Mouse (Mus musculus) lung, embryonic 14.5 days (tissue): ENCODE measurements around the gene Mmp24. TPM values are rescaled to one million over a fixed set of nuclear protein-coding genes. Genes with fewer than 3 reads are reported as not detected.

Experiments used
- ATAC-seq: fragments of 200-750 bp; cut with Nextera tagmentation; 2 replicates; pipeline ENCODE4 v1.8.0; 2017; ENCODE audit warnings: mild to moderate bottlenecking, moderate TSS enrichment, moderate library complexity; ENCODE audit not compliant: insufficient read depth
- DNase-seq: peaks from one replicate; pipeline ENCODE4 v3.0.0-alpha.2; 2015
- H3K27ac ChIP-seq: fragments of 300-500 bp; sonication (generic); 2 replicates; pipeline ENCODE4 v1.5.1; 2014; ENCODE audit warnings: low read depth, mild to moderate bottlenecking, moderate library complexity
- H3K27me3 ChIP-seq: fragments of 300-500 bp; sonication (generic); 2 replicates; pipeline ENCODE4 v1.6.1; 2014; ENCODE audit warnings: low read length, control low read depth; ENCODE audit not compliant: insufficient read depth
- H3K36me3 ChIP-seq: fragments of 300-500 bp; sonication (generic); 2 replicates; pipeline ENCODE4 v1.6.1; 2014; ENCODE audit warnings: control low read depth; ENCODE audit not compliant: insufficient read depth
- H3K4me1 ChIP-seq: fragments of 300-500 bp; sonication (generic); 2 replicates; pipeline ENCODE4 v1.6.1; 2014; ENCODE audit warnings: antibody characterized with exemption, control low read depth; ENCODE audit not compliant: insufficient read depth
- H3K4me2 ChIP-seq: fragments of 300-500 bp; sonication (generic); 2 replicates; pipeline ENCODE4 v1.6.1; 2014; ENCODE audit warnings: mild to moderate bottlenecking
- H3K4me3 ChIP-seq: fragments of 300-500 bp; sonication (generic); 2 replicates; pipeline ENCODE4 v1.5.1; 2014; ENCODE audit warnings: low read depth, low read length
- H3K9ac ChIP-seq: fragments of 300-500 bp; sonication (generic); 2 replicates; pipeline ENCODE4 v1.6.1; 2014
- H3K9me3 ChIP-seq: fragments of 300-500 bp; sonication (generic); 2 replicates; pipeline ENCODE4 v1.6.1; 2016; ENCODE audit warnings: low read depth, low read length, control low read depth
- CTCF ChIP-seq: IDR thresholded peaks from 2 replicates; pipeline ENCODE4 v1.5.1; 2016; ENCODE audit warnings: antibody characterized with exemption, low read depth
- WGBS: fragments of 180-500 bp; shearing (Covaris S2); extraction: QIAGEN DNeasy Blood & Tissue Kit; methylation state at CpG from one replicate; pipeline ENCODE4 v1.1.7; 2014; 5-methylcytosine and 5-hydroxymethylcytosine counted together
- polyA plus RNA-seq: library from polyadenylated mRNA; unstranded; fragments of >200 nt; fragmentation: Nextera tagmentation; extraction: Ambion mirVana; gene quantifications from 2 replicates; pipeline ENCODE4 v1.2.1, GENCODE M21; 2014

Gene Mmp24
- polyA plus RNA-seq, 1 experiment from 2014 or later = not detected

GRCm38 (mm10) chr2:155837961-155838360 lies 62.8 kb downstream of the Mmp24 start:
- Histone ChIP-seq H3K27ac (no peak overlapping the region), H3K9ac (no peak overlapping the region), H3K4me2 (no peak overlapping the region), H3K27me3 (no peaks in the 10 kb centered on the region), H3K36me3 (no peaks in the 10 kb centered on the region), H3K9me3 (no peaks in the 10 kb centered on the region), H3K4me1 (no peaks in the 10 kb centered on the region), H3K4me3 (no peak overlapping the region)
- 60% methylated on average over 3 of the region's 3 CpGs for WGBS
- no peak for DNase-seq
- no peak for ATAC-seq
- no peak for TF ChIP-seq CTCF

- Histone ChIP-seq H3K27me3 (no peaks in the 10 kb centered on the region), H3K4me1 (no peaks in the 10 kb centered on the region), H3K4me2 (no peak overlapping the region), H3K36me3 (no peaks in the 10 kb centered on the region), H3K9me3 (no peaks in the 10 kb centered on the region), H3K9ac (no peak overlapping the region), H3K4me3 (no peak overlapping the region), H3K27ac (no peak overlapping the region)
- ATAC-seq = no peak
- DNase-seq = no peak
- TF ChIP-seq CTCF = no peak
- WGBS = 81% methylated on average over 4 of the region's 4 CpGs
Observed at GRCm38 (mm10) chr2:155838961-155839360, 63.8 kb downstream of the Mmp24 start.

DNA sequence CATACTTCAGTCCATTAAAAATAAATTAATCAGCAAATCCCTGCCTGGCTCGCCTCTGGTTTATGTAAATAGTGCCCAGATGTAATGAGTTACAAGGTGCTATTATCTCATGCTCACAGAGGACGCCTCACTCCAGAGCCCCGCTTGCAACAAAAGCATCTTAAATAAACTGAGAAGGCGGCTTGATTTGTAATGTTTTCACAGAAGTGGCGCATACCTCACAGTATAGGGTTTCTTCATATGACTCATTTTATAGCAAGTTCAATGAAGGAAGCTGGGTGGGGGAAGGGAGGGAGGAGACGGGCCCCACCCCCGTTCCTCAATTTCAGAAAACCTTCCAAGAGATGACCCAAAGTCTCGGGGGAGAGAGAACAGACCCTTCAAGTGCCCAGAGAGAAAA lies 71.8 kb downstream of the Mmp24 start:
- Histone ChIP-seq H3K4me3 (no peak overlapping the region), H3K36me3 (peaks cover 56% of the 10 kb centered on the region; the same call in 1 of the 2 replicates), H3K4me2 (no peak overlapping the region), H3K9ac (no peak overlapping the region), H3K4me1 (no peaks in the 10 kb centered on the region), H3K27ac (no peak overlapping the region), H3K27me3 (no peaks in the 10 kb centered on the region), H3K9me3 (no peaks in the 10 kb centered on the region)
- DNase-seq (no peak), ATAC-seq (no peak)
- 61% methylated on average over 8 of the region's 8 CpGs for WGBS
- TF ChIP-seq CTCF = no peak

DNA sequence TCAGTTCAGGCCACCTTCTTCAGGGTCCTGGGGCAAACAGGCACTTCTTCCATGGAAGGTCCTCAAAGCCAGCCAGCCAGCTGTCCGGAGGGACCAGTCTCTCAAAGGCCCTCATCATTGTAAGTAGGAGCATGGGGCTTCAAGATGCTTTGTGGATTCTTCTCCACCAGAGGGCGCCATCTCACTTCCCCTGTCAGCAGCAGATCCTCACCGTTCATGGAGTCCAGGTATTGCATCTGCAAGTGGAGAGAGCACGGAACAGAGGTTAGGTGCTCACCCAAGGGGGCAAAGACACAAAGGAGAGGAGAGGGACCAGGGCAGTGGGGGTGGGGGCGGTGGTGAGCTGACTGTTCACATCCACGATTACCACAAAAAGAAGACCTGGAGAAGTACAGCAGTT lies 73.1 kb downstream of the Mmp24 start:
- 23% methylated on average over 6 of the region's 6 CpGs for WGBS
- ATAC-seq (peak; percentile 44; the same call in 1 of the 2 replicates), DNase-seq (peak; percentile 89)
- Histone ChIP-seq H3K4me2 (no peak overlapping the region), H3K27ac (no peak overlapping the region), H3K36me3 (peaks cover 57% of the 10 kb centered on the region; the same call in 1 of the 2 replicates), H3K4me1 (no peaks in the 10 kb centered on the region), H3K27me3 (no peaks in the 10 kb centered on the region), H3K9me3 (no peaks in the 10 kb centered on the region), H3K9ac (no peak overlapping the region), H3K4me3 (no peak overlapping the region)
- TF ChIP-seq CTCF = peak; percentile 96

DNA sequence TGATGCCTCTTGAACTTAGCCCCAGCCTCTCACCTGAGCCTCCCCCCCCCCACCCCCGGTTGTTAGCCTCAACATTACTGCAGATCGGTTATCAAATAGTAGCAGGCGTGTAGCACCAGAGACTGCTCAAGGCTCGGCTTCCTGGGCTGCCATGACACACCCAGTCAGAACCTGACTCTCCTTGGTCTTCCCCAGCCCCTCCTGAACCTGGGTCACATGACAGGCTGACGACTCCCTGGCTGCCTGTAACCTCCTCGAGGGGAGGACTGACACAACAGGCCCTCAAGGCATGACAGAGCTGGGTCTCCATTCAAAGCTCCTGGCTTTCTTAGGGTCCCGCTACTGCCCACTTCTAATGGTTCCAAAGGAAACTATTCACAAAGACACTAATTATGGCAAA lies 74.3 kb downstream of the Mmp24 start:
- ATAC-seq (no peak), DNase-seq (no peak)
- no peaks in the 10 kb centered on the region for H3K9me3 ChIP-seq
- no peaks in the 10 kb centered on the region for H3K27me3 ChIP-seq
- no peaks in the 10 kb centered on the region for H3K4me1 ChIP-seq
- H3K9ac ChIP-seq = no peak overlapping the region
- no peak overlapping the region for H3K4me3 ChIP-seq
- H3K36me3 ChIP-seq = peaks cover 65% of the 10 kb centered on the region
- H3K27ac ChIP-seq = no peak overlapping the region
- no peak for TF ChIP-seq CTCF
- H3K4me2 ChIP-seq = no peak overlapping the region
- WGBS = 64% methylated on average over 7 of the region's 7 CpGs

DNA sequence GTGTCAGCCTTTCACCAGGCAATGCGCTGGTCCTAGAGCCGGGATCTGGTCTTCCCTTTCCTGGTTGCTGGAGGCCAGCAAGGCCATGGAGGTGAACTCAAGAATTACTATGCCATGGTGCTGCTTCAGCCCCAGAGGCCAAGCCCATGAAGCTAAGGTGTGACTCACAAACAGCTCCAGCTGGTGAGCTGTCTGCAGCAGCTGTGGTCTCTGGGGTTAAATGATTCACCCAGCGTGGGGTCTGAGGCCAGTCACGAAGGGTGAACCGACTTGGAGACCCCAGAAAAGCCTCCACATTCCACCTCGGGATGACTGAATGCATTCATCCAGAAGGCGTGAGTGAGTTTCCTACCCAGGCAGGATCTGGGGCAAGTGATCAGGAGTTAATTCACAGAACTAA lies 75.0 kb downstream of the Mmp24 start:
- H3K4me3 ChIP-seq = no peak overlapping the region
- no peaks in the 10 kb centered on the region for H3K27me3 ChIP-seq
- no peak for TF ChIP-seq CTCF
- no peaks in the 10 kb centered on the region for H3K4me1 ChIP-seq
- 85% methylated on average over 7 of the region's 7 CpGs for WGBS
- peaks cover 62% of the 10 kb centered on the region for H3K36me3 ChIP-seq
- no peak overlapping the region for H3K4me2 ChIP-seq
- H3K9me3 ChIP-seq = no peaks in the 10 kb centered on the region
- DNase-seq (no peak), ATAC-seq (no peak)
- no peak overlapping the region for H3K9ac ChIP-seq
- no peak overlapping the region for H3K27ac ChIP-seq

DNA sequence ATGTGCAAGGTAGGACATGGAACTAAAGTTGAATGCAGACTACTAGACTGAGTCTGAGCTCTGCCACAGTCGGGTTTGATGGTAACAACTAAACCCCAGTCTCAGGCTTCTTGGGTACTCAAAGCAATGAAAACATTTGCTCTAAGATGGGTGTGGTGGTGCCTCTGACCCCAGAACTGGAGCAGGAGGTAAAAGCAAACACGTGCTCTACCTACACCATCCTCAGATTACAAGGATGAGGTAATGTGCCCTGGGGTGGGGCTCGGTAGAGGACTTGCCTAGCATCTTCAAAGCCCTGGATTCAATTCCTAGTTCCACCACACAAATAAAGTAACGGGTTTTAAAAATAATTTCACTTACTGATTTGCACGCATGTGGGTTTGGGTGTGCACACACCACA lies 77.4 kb downstream of the Mmp24 start:
- H3K27me3 ChIP-seq = no peaks in the 10 kb centered on the region
- no peak overlapping the region for H3K4me3 ChIP-seq
- H3K4me2 ChIP-seq = no peak overlapping the region
- no peaks in the 10 kb centered on the region for H3K4me1 ChIP-seq
- H3K36me3 ChIP-seq = peaks cover 39% of the 10 kb centered on the region
- 70% methylated on average over 5 of the region's 5 CpGs for WGBS
- H3K9ac ChIP-seq = no peak overlapping the region
- no peaks in the 10 kb centered on the region for H3K9me3 ChIP-seq
- DNase-seq (no peak), ATAC-seq (no peak)
- TF ChIP-seq CTCF = no peak
- no peak overlapping the region for H3K27ac ChIP-seq

- H3K9ac ChIP-seq = no peak overlapping the region
- ATAC-seq (no peak), DNase-seq (no peak)
- TF ChIP-seq CTCF = no peak
- H3K36me3 ChIP-seq = no peaks in the 10 kb centered on the region
- H3K4me3 ChIP-seq = no peak overlapping the region
- 79% methylated on average over 7 of the region's 7 CpGs for WGBS
- no peak overlapping the region for H3K27ac ChIP-seq
- no peak overlapping the region for H3K4me2 ChIP-seq
- H3K27me3 ChIP-seq = no peaks in the 10 kb centered on the region
- H3K4me1 ChIP-seq = no peaks in the 10 kb centered on the region
- H3K9me3 ChIP-seq = no peaks in the 10 kb centered on the region
Observed at GRCm38 (mm10) chr2:155860102-155860501, 85.0 kb downstream of the Mmp24 start.
